Mouse (Mus musculus): ENCODE results near the gene Zfp874a.

DNA sequence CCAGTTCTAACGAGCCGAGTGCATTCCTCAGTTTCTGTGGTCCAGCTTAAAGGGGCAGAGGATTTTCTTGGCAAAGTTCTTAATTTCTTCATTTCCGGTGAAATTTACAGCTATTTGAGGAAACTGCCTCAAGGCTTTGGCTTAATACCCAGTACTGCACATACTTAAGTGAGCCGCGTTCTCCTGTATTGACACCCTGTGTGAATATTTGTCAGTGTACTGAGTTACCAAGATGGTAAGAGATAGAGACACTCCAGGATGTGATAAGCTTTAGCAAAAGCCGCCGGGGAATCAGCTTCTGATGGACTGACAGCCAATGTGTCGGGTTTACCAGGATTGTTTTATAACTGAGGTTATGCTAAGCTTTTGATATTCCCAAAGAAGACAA is 33.0 kb upstream of the Zfp874a start:
- TF ChIP-seq CTCF (conservative IDR thresholded peaks at IDR 0.05; ENCODE audit: insufficient read depth, insufficient read length, low read depth, low read length) = no peak
- TF ChIP-seq POLR2A (IDR thresholded peaks at IDR 0.05; ENCODE audit: low read depth, low read length) = no peak
